12 mouse cellular contexts compared by ENCODE assay signal in genomic region chr11:74590691-74591090, GRCm38 (mm10). TPM values are rescaled to one million over a fixed set of nuclear protein-coding genes. Genes with fewer than 3 reads are reported as not detected.
DNase-seq lines count a peak whose midpoint lies in the region; ATAC-seq lines count a peak whose summit lies in the region.
"Had no signal": no experiment of that assay in that cellular context is flagged by ENCODE, and none has a peak within 500 bp of the region (broad histone marks: within the 10 kb centered on the region; RNA-seq: fewer than 3 reads in every experiment).

No protein-coding gene starts in this region.

- peak; percentile 20 for DNase-seq in cerebellum, adult 9-11 months
- no peak for DNase-seq in cerebellum, postnatal 10 days
- no peak for DNase-seq in forebrain, embryonic 10.5 days (ENCODE audit: extremely low spot score, low spot score)
- peak; percentile 46 for DNase-seq in hindbrain, embryonic 14.5 days (ENCODE audit: low spot score)
- DNase-seq in kidney, adult 18-20 months = no peak
- DNase-seq in gastrocnemius, adult 8-10 months (ENCODE audit: low spot score in 2 of 2) = no peak
- DNase-seq in limb, embryonic 10.5 days (ENCODE audit: low spot score) = no peak
- DNase-seq: kidney, postnatal 10 days; liver, embryonic 13.5 days; lung, postnatal 14 days; thymus, postnatal 14 days had no signal

- H3K4me3 ChIP-seq in forebrain, embryonic 10.5 days = peak overlapping the region; percentile 58
- H3K4me3 ChIP-seq in hindbrain, embryonic 14.5 days (replicated peaks; ENCODE audit: low read length) = peak overlapping the region; percentile 51
- peak overlapping the region; percentile 40; the same call in 1 of the 2 replicates for H3K4me3 ChIP-seq in neural tube, embryonic 12.5 days
- H3K4me3 ChIP-seq in limb, embryonic 10.5 days = no peak overlapping the region

- 32% methylated on average over 13 of the region's 13 CpGs for WGBS in forebrain, embryonic 10.5 days
- 24% methylated on average over 13 of the region's 13 CpGs for WGBS in hindbrain, embryonic 14.5 days
- WGBS in neural tube, embryonic 12.5 days = 35% methylated on average over 13 of the region's 13 CpGs
- WGBS in limb, embryonic 10.5 days = 34% methylated on average over 13 of the region's 13 CpGs

- peaks cover 69% of the 10 kb centered on the region for H3K27me3 ChIP-seq in forebrain, embryonic 10.5 days (ENCODE audit: poor library complexity, severe bottlenecking)
- H3K27me3 ChIP-seq in hindbrain, embryonic 14.5 days (ENCODE audit: control insufficient read depth, insufficient read depth, low read length) = 0 out of 2 replicates have a peak, but pooled peaks cover 2% of the 10 kb centered on the region
- peaks cover 48% of the 10 kb centered on the region for H3K27me3 ChIP-seq in neural tube, embryonic 12.5 days (replicated peaks)
- H3K27me3 ChIP-seq in limb, embryonic 10.5 days (ENCODE audit: low read depth, poor library complexity, severe bottlenecking) = peaks cover 73% of the 10 kb centered on the region

- H3K27ac ChIP-seq in forebrain, embryonic 10.5 days = no peak overlapping the region
- H3K27ac ChIP-seq in hindbrain, embryonic 14.5 days = peak overlapping the region; percentile 87
- no peak overlapping the region for H3K27ac ChIP-seq in neural tube, embryonic 12.5 days
- no peak overlapping the region for H3K27ac ChIP-seq in limb, embryonic 10.5 days
- H3K27ac ChIP-seq: liver, embryonic 13.5 days had no signal

- H3K4me1 ChIP-seq in forebrain, embryonic 10.5 days = peaks cover 13% of the 10 kb centered on the region
- H3K4me1 ChIP-seq in hindbrain, embryonic 14.5 days (replicated peaks; ENCODE audit: control insufficient read depth, insufficient read depth, low read length) = peaks cover 17% of the 10 kb centered on the region
- 0 out of 2 replicates have a peak, but pooled peaks cover 3% of the 10 kb centered on the region for H3K4me1 ChIP-seq in neural tube, embryonic 12.5 days
- H3K4me1 ChIP-seq in limb, embryonic 10.5 days = peaks cover 9% of the 10 kb centered on the region
- H3K4me1 ChIP-seq: liver, embryonic 13.5 days had no signal

- no peaks in the 10 kb centered on the region for H3K9me3 ChIP-seq in forebrain, embryonic 10.5 days
- no peaks in the 10 kb centered on the region for H3K9me3 ChIP-seq in hindbrain, embryonic 14.5 days (ENCODE audit: control insufficient read depth, low read length)
- H3K9me3 ChIP-seq in neural tube, embryonic 12.5 days = no peaks in the 10 kb centered on the region
- no peaks in the 10 kb centered on the region for H3K9me3 ChIP-seq in limb, embryonic 10.5 days (replicated peaks)
- H3K9me3 ChIP-seq: liver, embryonic 13.5 days had no signal

- no peak for ATAC-seq in hindbrain, embryonic 14.5 days (ENCODE audit: low FRiP score)
- ATAC-seq in neural tube, embryonic 12.5 days (ENCODE audit: low FRiP score, low read depth) = no peak

- H3K9ac ChIP-seq in hindbrain, embryonic 14.5 days = peak overlapping the region; percentile 74
- peak overlapping the region; percentile 60; the same call in 1 of the 2 replicates for H3K9ac ChIP-seq in neural tube, embryonic 12.5 days
- H3K9ac ChIP-seq: liver, embryonic 13.5 days had no signal

- no peaks in the 10 kb centered on the region for H3K36me3 ChIP-seq in forebrain, embryonic 10.5 days (replicated peaks)
- H3K36me3 ChIP-seq in hindbrain, embryonic 14.5 days (replicated peaks; ENCODE audit: control insufficient read depth, insufficient read depth) = no peaks in the 10 kb centered on the region
- H3K36me3 ChIP-seq in neural tube, embryonic 12.5 days = no peaks in the 10 kb centered on the region
- H3K36me3 ChIP-seq in limb, embryonic 10.5 days = no peaks in the 10 kb centered on the region
- H3K36me3 ChIP-seq: liver, embryonic 13.5 days had no signal

- H3K4me2 ChIP-seq in hindbrain, embryonic 14.5 days (replicated peaks) = peak overlapping the region; percentile 52
- peak overlapping the region; percentile 63 for H3K4me2 ChIP-seq in neural tube, embryonic 12.5 days (replicated peaks)

RNA-seq across cellular contexts. Expression of gene Rap1gap2, which starts 20.0 kb away (rescaled TPM):
- polyA plus RNA-seq in forebrain, embryonic 10.5 days (2016; fragmentation: Nextera tagmentation; extraction: Ambion mirVana) = 0.66 and 0.75 TPM in 2 replicates
- polyA plus RNA-seq in hindbrain, embryonic 14.5 days (2014; fragmentation: Nextera tagmentation; extraction: Ambion mirVana) = 11.2 and 12.0 TPM in 2 replicates
- 8.0 and 10.1 TPM in 2 replicates for polyA plus RNA-seq in neural tube, embryonic 12.5 days (2016; fragmentation: Nextera tagmentation; extraction: Ambion mirVana)
- 1 to 10 TPM; 3.7 to 6.6 (median 5.9) TPM for total RNA-seq in gastrocnemius, adult 8-10 months (2022)
- 0.34 and 0.55 TPM in 2 replicates for polyA plus RNA-seq in limb, embryonic 10.5 days (2016; fragmentation: Nextera tagmentation; extraction: Ambion mirVana)

RNA-seq across cellular contexts. Expression of gene Ccdc92b, which starts 28.7 kb away (rescaled TPM):
- polyA plus RNA-seq in forebrain, embryonic 10.5 days (2016; fragmentation: Nextera tagmentation; extraction: Ambion mirVana) = 0.41 and 0.72 TPM in 2 replicates
- 3.5 and 5.0 TPM in 2 replicates for polyA plus RNA-seq in hindbrain, embryonic 14.5 days (2014; fragmentation: Nextera tagmentation; extraction: Ambion mirVana)
- 2.1 and 2.2 TPM in 2 replicates for polyA plus RNA-seq in neural tube, embryonic 12.5 days (2016; fragmentation: Nextera tagmentation; extraction: Ambion mirVana)
- under 1 TPM in 1 of 4 experiments, not detected in 3; 0.07 TPM for total RNA-seq in gastrocnemius, adult 8-10 months (2022)
- polyA plus RNA-seq in limb, embryonic 10.5 days (2016; fragmentation: Nextera tagmentation; extraction: Ambion mirVana) = 0.24 and 0.51 TPM in 2 replicates

RNA-seq across cellular contexts. Expression of gene Cluh, which starts 58.6 kb away (rescaled TPM):
- polyA plus RNA-seq in forebrain, embryonic 10.5 days (2016; fragmentation: Nextera tagmentation; extraction: Ambion mirVana) = 29.0 and 31.2 TPM in 2 replicates
- polyA plus RNA-seq in hindbrain, embryonic 14.5 days (2014; fragmentation: Nextera tagmentation; extraction: Ambion mirVana) = 18.4 and 19.0 TPM in 2 replicates
- 18.4 and 20.2 TPM in 2 replicates for polyA plus RNA-seq in neural tube, embryonic 12.5 days (2016; fragmentation: Nextera tagmentation; extraction: Ambion mirVana)
- 10 to 100 TPM; 87.3 to 98.6 (median 92.7) TPM for total RNA-seq in gastrocnemius, adult 8-10 months (2022)
- polyA plus RNA-seq in limb, embryonic 10.5 days (2016; fragmentation: Nextera tagmentation; extraction: Ambion mirVana) = 32.8 and 36.6 TPM in 2 replicates

Comparison
In these comparisons a context has a peak if more than half of its experiments do, and no peak if none do; other contexts are left out.
1. DNase-seq: peak in cerebellum, adult 9-11 months (single experiment) and hindbrain, embryonic 14.5 days (single experiment); none in cerebellum, postnatal 10 days (0 of 2), forebrain, embryonic 10.5 days (single experiment), kidney, adult 18-20 months (single experiment), gastrocnemius, adult 8-10 months (0 of 2) and limb, embryonic 10.5 days (single experiment).